Mouse (Mus musculus): ENCODE measurements around the gene Timm23. TPM values are rescaled to one million over a fixed set of nuclear protein-coding genes. Genes with fewer than 3 reads are reported as not detected.

Timm23 gene
- polyA plus RNA-seq, 2 experiments = 90.5 to 199 TPM

DNA sequence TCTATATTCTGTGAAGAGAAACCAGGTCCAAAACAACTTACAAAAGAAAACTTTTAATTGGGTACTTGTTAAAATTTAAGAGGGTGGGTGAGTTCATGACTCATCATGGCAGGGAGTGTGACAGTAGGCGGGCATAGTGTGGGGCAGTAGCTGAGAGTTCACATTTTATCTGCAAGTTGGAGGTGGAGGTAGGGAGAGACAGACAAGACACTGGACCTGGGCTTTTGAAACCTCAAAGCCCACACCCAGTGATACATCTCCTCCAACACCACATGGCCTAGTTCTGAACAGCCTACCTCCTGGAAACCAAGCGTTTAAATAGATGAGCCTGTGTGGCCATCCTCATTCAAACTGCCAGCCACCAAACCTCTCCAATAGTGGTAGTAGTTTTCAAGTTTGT lies 26.4 kb downstream of the Timm23 start:
- DNase-seq (ENCODE audit: low read depth in 3 of 3, low spot score in 3 of 3) (no peak), ATAC-seq (ENCODE audit: insufficient read depth) (peak; percentile 43; the same call in 1 of the 2 replicates)
- H3K4me2 ChIP-seq (ENCODE audit: low read depth) = no peak overlapping the region
- TF ChIP-seq CTCF (IDR thresholded peaks at IDR 0.05; ENCODE audit: low read depth) (no peak), EP300 (IDR thresholded peaks at IDR 0.05; ENCODE audit: low read depth) (no peak)
- WGBS (ENCODE audit: insufficient replicate concordance) = 57% methylated on average over 2 of the region's 2 CpGs
- no peak overlapping the region for H3K4me3 ChIP-seq (ENCODE audit: insufficient read depth in 1 of 2, low read depth in 2 of 2, low read length in 2 of 2)
- H3K36me3 ChIP-seq (replicated peaks; ENCODE audit: control insufficient read depth, insufficient read depth, low read depth) = peaks cover 71% of the 10 kb centered on the region
- no peak overlapping the region for H3K27ac ChIP-seq
- H3K9me3 ChIP-seq (ENCODE audit: control insufficient read depth, low read length) = no peaks in the 10 kb centered on the region
- no peak overlapping the region for H3K9ac ChIP-seq (replicated peaks)
- peaks cover 1 to 5% of the 10 kb centered on the region in 2 experiments for H3K4me1 ChIP-seq (replicated peaks; ENCODE audit: control insufficient read depth in 2 of 2, insufficient read depth in 2 of 2, low read length in 1 of 2)
- no peaks in the 10 kb centered on the region for H3K27me3 ChIP-seq (ENCODE audit: control insufficient read depth, insufficient read depth, low read length)

DNA sequence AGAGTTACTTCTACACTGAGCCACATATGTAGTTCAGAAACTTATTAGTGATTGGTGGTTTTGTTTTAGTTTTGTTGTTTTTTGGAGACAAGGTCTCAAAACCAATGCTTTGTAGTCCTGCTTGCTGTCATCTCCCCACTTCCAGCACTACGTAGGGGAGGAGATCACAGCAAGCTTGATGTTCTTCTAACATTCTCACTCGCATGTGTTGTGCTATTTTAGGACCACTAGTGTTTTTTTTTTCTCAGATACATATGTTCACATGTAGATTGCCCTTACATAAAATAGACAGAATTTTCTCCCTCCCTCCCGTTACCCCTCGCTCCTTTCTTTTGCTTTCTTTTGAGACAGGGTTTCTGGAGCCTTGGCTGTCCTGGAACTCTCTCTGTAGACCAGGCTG lies 31.6 kb downstream of the Timm23 start:
- Histone ChIP-seq H3K27me3 (ENCODE audit: control insufficient read depth, insufficient read depth, low read length) (no peaks in the 10 kb centered on the region), H3K9ac (replicated peaks) (peak overlapping the region; percentile 88), H3K4me1 (replicated peaks; ENCODE audit: control insufficient read depth in 2 of 2, insufficient read depth in 2 of 2, low read length in 1 of 2) (peaks cover 38 to 39% of the 10 kb centered on the region in 2 experiments), H3K36me3 (replicated peaks; ENCODE audit: control insufficient read depth, insufficient read depth, low read depth) (peaks cover 63% of the 10 kb centered on the region), H3K4me2 (ENCODE audit: low read depth) (peak overlapping the region; percentile 74), H3K27ac (peak overlapping the region; percentile 61), H3K4me3 (ENCODE audit: insufficient read depth in 1 of 2, low read depth in 2 of 2, low read length in 2 of 2) (peak overlapping the region; percentile 85 to 97), H3K9me3 (ENCODE audit: control insufficient read depth, low read length) (no peaks in the 10 kb centered on the region)
- no peak for DNase-seq (ENCODE audit: low read depth in 3 of 3, low spot score in 3 of 3)
- 84% methylated on average over 4 of the region's 4 CpGs for WGBS (ENCODE audit: insufficient replicate concordance)
- TF ChIP-seq EP300 (IDR thresholded peaks at IDR 0.05; ENCODE audit: low read depth) (no peak), CTCF (IDR thresholded peaks at IDR 0.05; ENCODE audit: low read depth) (no peak)
- no peak for ATAC-seq (ENCODE audit: insufficient read depth)

- Histone ChIP-seq H3K9me3 (ENCODE audit: control insufficient read depth, low read length) (no peaks in the 10 kb centered on the region), H3K4me3 (ENCODE audit: insufficient read depth in 1 of 2, low read depth in 2 of 2, low read length in 2 of 2) (peak overlapping the region; percentile 85 to 97), H3K4me2 (ENCODE audit: low read depth) (peak overlapping the region; percentile 74), H3K9ac (replicated peaks) (peak overlapping the region; percentile 88), H3K4me1 (replicated peaks; ENCODE audit: control insufficient read depth in 2 of 2, insufficient read depth in 2 of 2, low read length in 1 of 2) (peaks cover 52 to 53% of the 10 kb centered on the region in 2 experiments), H3K27ac (peak overlapping the region; percentile 100), H3K36me3 (replicated peaks; ENCODE audit: control insufficient read depth, insufficient read depth, low read depth) (peaks cover 52% of the 10 kb centered on the region), H3K27me3 (ENCODE audit: control insufficient read depth, insufficient read depth, low read length) (no peaks in the 10 kb centered on the region)
- 12% methylated on average over 3 of the region's 3 CpGs for WGBS (ENCODE audit: insufficient replicate concordance)
- ATAC-seq (ENCODE audit: insufficient read depth) (peak; percentile 83), DNase-seq (ENCODE audit: low read depth in 3 of 3, low spot score in 3 of 3) (peak; percentile 89 to 93 (median 91))
- TF ChIP-seq EP300 (IDR thresholded peaks at IDR 0.05; ENCODE audit: low read depth) (peak; percentile 98), CTCF (IDR thresholded peaks at IDR 0.05; ENCODE audit: low read depth) (no peak)
Measured at GRCm38 (mm10) chr14:32168653-32169231, 33.0 kb downstream of the Timm23 start.

GRCm38 (mm10) chr14:32167326-32167725 lies 34.4 kb downstream of the Timm23 start:
- H3K27me3 ChIP-seq (ENCODE audit: control insufficient read depth, insufficient read depth, low read length) = no peaks in the 10 kb centered on the region
- H3K4me1 ChIP-seq (replicated peaks; ENCODE audit: control insufficient read depth in 2 of 2, insufficient read depth in 2 of 2, low read length in 1 of 2) = peaks cover 62 to 67% of the 10 kb centered on the region in 2 experiments
- peaks cover 38% of the 10 kb centered on the region for H3K36me3 ChIP-seq (replicated peaks; ENCODE audit: control insufficient read depth, insufficient read depth, low read depth)
- no peaks in the 10 kb centered on the region for H3K9me3 ChIP-seq (ENCODE audit: control insufficient read depth, low read length)
- peak overlapping the region; percentile 74 for H3K4me2 ChIP-seq (ENCODE audit: low read depth)
- peak; percentile 24; the same call in 1 of the 2 replicates for ATAC-seq (ENCODE audit: insufficient read depth)
- TF ChIP-seq CTCF (IDR thresholded peaks at IDR 0.05; ENCODE audit: low read depth) (no peak), EP300 (IDR thresholded peaks at IDR 0.05; ENCODE audit: low read depth) (peak; percentile 49)
- peak overlapping the region; percentile 100 for H3K27ac ChIP-seq
- peak overlapping the region; percentile 85 to 97 for H3K4me3 ChIP-seq (ENCODE audit: insufficient read depth in 1 of 2, low read depth in 2 of 2, low read length in 2 of 2)
- 21% methylated on average over 5 of the region's 5 CpGs for WGBS (ENCODE audit: insufficient replicate concordance)
- H3K9ac ChIP-seq (replicated peaks) = peak overlapping the region; percentile 88
- DNase-seq (ENCODE audit: low read depth in 3 of 3, low spot score in 3 of 3) = no peak

DNA sequence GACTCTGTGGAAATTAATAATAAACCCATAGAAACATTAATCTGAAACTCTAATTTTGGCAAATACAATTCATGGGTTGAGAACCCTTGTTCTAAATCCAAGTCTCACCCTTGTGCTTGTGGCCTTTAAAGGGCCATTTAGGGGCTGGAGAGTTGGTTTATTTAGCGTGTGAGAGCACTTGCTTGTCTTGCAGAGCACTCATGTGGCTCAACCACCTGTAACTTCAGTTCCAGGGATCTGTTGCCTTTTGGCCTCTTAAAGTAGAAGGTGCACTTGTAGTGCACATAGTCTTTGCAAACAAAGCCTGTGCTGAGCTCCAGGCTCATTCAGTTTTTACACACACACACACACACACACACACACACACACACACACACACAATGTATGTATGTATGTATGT lies 34.9 kb downstream of the Timm23 start:
- H3K4me2 ChIP-seq (ENCODE audit: low read depth) = peak overlapping the region; percentile 74
- H3K36me3 ChIP-seq (replicated peaks; ENCODE audit: control insufficient read depth, insufficient read depth, low read depth) = peaks cover 35% of the 10 kb centered on the region
- no peaks in the 10 kb centered on the region for H3K27me3 ChIP-seq (ENCODE audit: control insufficient read depth, insufficient read depth, low read length)
- no peak for ATAC-seq (ENCODE audit: insufficient read depth)
- no peak for DNase-seq (ENCODE audit: low read depth in 3 of 3, low spot score in 3 of 3)
- 6% methylated on average over 1 of the region's 1 CpGs for WGBS (ENCODE audit: insufficient replicate concordance)
- H3K9ac ChIP-seq (replicated peaks) = peak overlapping the region; percentile 88
- peak overlapping the region; percentile 100 for H3K27ac ChIP-seq
- H3K9me3 ChIP-seq (ENCODE audit: control insufficient read depth, low read length) = no peaks in the 10 kb centered on the region
- peak overlapping the region; percentile 85 to 97 for H3K4me3 ChIP-seq (ENCODE audit: insufficient read depth in 1 of 2, low read depth in 2 of 2, low read length in 2 of 2)
- peaks cover 67 to 72% of the 10 kb centered on the region in 2 experiments for H3K4me1 ChIP-seq (replicated peaks; ENCODE audit: control insufficient read depth in 2 of 2, insufficient read depth in 2 of 2, low read length in 1 of 2)
- TF ChIP-seq EP300 (IDR thresholded peaks at IDR 0.05; ENCODE audit: low read depth) = no peak
- no peak for TF ChIP-seq CTCF (IDR thresholded peaks at IDR 0.05; ENCODE audit: low read depth)
